ENCODE assay signal across 25 mouse cellular contexts in the genomic region with DNA sequence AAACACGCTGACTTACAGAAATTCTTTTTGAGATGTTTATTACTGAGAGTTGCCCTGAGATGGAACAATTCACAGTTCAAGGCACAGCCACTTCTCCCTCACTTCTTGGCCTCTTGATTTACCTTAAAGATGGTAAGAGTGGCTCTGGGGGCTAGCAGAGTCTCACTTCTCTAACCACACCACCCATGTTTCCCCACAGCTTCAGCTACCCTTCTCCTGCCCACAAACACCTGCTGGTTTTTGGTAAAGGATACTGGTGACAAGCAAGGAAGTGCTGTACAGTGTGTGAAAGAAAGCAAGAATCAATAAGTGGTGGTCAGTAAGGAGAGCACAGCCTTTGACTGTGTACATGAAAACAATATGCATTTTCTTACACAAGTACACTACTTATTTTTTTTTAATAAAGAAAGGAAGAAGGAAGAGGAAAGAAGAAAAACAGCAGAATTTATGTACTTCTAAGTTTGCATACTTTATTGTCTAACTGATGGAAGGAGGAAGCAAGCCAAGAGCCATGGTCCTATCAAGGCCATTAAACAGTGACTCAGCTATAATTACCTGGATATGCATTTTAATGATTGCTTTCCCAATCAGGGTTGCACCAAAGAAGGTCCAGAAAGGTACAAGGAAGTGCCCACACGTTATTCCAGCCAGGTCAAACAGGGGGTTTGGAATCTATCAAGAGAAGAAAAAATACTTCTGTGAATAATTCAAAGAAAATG.
A peak's percentile ranks its signal among the peaks of the same experiment; 100 is the strongest.
DNase-seq lines count a peak whose midpoint lies in the region; ATAC-seq and TF ChIP-seq lines count a peak whose summit lies in the region.
"Had no signal": no experiment of that assay in that cellular context is flagged by ENCODE, and none has a peak within 500 bp of the region (broad histone marks: within the 10 kb centered on the region; RNA-seq: fewer than 3 reads in every experiment).

No protein-coding gene starts in this region.

- peak overlapping the region; percentile 63 for H3K27ac ChIP-seq in CH12.LX (ENCODE audit: insufficient read depth, low read depth)
- 0 out of 2 replicates have a peak overlapping the region, but pooled peaks have one; percentile 18 for H3K27ac ChIP-seq in intestine, embryonic 14.5 days (ENCODE audit: low read depth)
- H3K27ac ChIP-seq: heart, embryonic 10.5 days; hindbrain, embryonic 15.5 days; limb, embryonic 12.5 days; midbrain, embryonic 15.5 days; stomach, embryonic 15.5 days had no signal

- peaks cover 5 to 77% of the 10 kb centered on the region in 2 experiments; a peak in 3 of 4 replicates for H3K4me1 ChIP-seq in CH12.LX (ENCODE audit: control insufficient read depth in 1 of 2, insufficient read depth in 2 of 2)
- H3K4me1 ChIP-seq in intestine, embryonic 14.5 days (replicated peaks; ENCODE audit: control insufficient read depth, insufficient read depth, low read length), result peaks cover 8% of the 10 kb centered on the region; the same call in 1 of the 2 replicates
- H3K4me1 ChIP-seq: heart, embryonic 10.5 days; hindbrain, embryonic 15.5 days; limb, embryonic 12.5 days; midbrain, embryonic 15.5 days; stomach, embryonic 15.5 days had no signal

- no peak for TF ChIP-seq CTCF in CH12.LX (conservative IDR thresholded peaks at IDR 0.05 in 1 of 2, IDR thresholded peaks at IDR 0.05 in 1 of 2; ENCODE audit: low read depth in 2 of 2, low read length in 2 of 2)

- TF ChIP-seq POLR2A in CH12.LX (IDR thresholded peaks at IDR 0.05; ENCODE audit: low read depth, low read length), result no peak

- no peak for TF ChIP-seq RAD21 in CH12.LX (IDR thresholded peaks at IDR 0.05; ENCODE audit: low read depth, low read length)

- peaks cover 13 to 51% of the 10 kb centered on the region in 2 experiments for H3K36me3 ChIP-seq in CH12.LX (replicated peaks in 1 of 2; ENCODE audit: control insufficient read depth in 1 of 2, insufficient read depth in 1 of 2, low read length in 1 of 2)
- peaks cover 10% of the 10 kb centered on the region for H3K36me3 ChIP-seq in intestine, embryonic 14.5 days (ENCODE audit: control insufficient read depth, insufficient read depth, low read length)

- H3K9ac ChIP-seq in CH12.LX (ENCODE audit: insufficient read depth, low read depth), result no peak overlapping the region
- H3K9ac ChIP-seq in intestine, embryonic 14.5 days (ENCODE audit: low read length), result no peak overlapping the region
- H3K9ac ChIP-seq: forebrain, postnatal 0 days; hindbrain, embryonic 15.5 days; limb, embryonic 12.5 days; midbrain, embryonic 15.5 days; stomach, embryonic 15.5 days had no signal

- in situ Hi-C loops in CH12.LX (cut with MboI; ENCODE audit: low pct_ligation_motif_present, low pct_unique_long_range_greater_than_20kb, low sequenced_read_pairs), result no loop called here

- 79% methylated on average over 2 of the region's 2 CpGs for WGBS in intestine, embryonic 14.5 days

- H3K27me3 ChIP-seq in CH12.LX (replicated peaks), result no peaks in the 10 kb centered on the region
- H3K27me3 ChIP-seq in intestine, embryonic 14.5 days (replicated peaks; ENCODE audit: control insufficient read depth, insufficient read depth, low read length), result no peaks in the 10 kb centered on the region
- H3K27me3 ChIP-seq: hindbrain, embryonic 15.5 days; limb, embryonic 12.5 days; midbrain, embryonic 15.5 days; stomach, embryonic 15.5 days had no signal

- peaks cover 7% of the 10 kb centered on the region for H3K9me3 ChIP-seq in CH12.LX (replicated peaks; ENCODE audit: low read length)
- no peaks in the 10 kb centered on the region for H3K9me3 ChIP-seq in intestine, embryonic 14.5 days (ENCODE audit: control insufficient read depth, low read length)
- H3K9me3 ChIP-seq: heart, embryonic 10.5 days; hindbrain, embryonic 15.5 days; midbrain, embryonic 15.5 days; stomach, embryonic 15.5 days had no signal

- ATAC-seq in intestine, embryonic 14.5 days (replicated peaks; ENCODE audit: low FRiP score, low TSS enrichment, low read depth), result no peak
- ATAC-seq in monocyte, adult 5-6 weeks (replicated peaks; ENCODE audit: insufficient number of reproducible peaks, low FRiP score, low TSS enrichment, poor library complexity, severe bottlenecking), result 0 out of 2 replicates have a peak, but pooled peaks have one; percentile 34
- ATAC-seq: forebrain, postnatal 0 days; midbrain, embryonic 15.5 days had no signal

- DNase-seq in A20 (ENCODE audit: low read depth, low spot score) (peak; percentile 65), CH12.LX (ENCODE audit: extremely low read depth) (peak; percentile 77)
- no peak for DNase-seq in intestine, embryonic 14.5 days (ENCODE audit: low spot score)
- no peak for DNase-seq in layer of hippocampus, adult 11-12 months (ENCODE audit: low spot score)
- DNase-seq in kidney, postnatal 14 days, result no peak
- no peak for DNase-seq in right cerebral cortex, postnatal 36 days (ENCODE audit: low spot score in 2 of 2)
- DNase-seq in lung, adult 18-20 months, result no peak
- DNase-seq: adrenal gland, postnatal 36 days; cerebellum, adult 9-10 months; forebrain, postnatal 0 days; gastrocnemius, postnatal 36 days; heart, postnatal 4 days; kidney, adult 18-20 months; kidney, postnatal 10 days; layer of hippocampus, postnatal 36 days; lung, adult 2 months; right cerebral cortex, adult 18-20 months had no signal

- H3K4me3 ChIP-seq in CH12.LX (replicated peaks in 1 of 3; ENCODE audit: low read depth in 2 of 3, low read length in 2 of 3, poor library complexity in 1 of 3), result no peak overlapping the region
- no peak overlapping the region for H3K4me3 ChIP-seq in intestine, embryonic 14.5 days (ENCODE audit: low read depth, low read length)
- H3K4me3 ChIP-seq: heart, embryonic 10.5 days; hindbrain, embryonic 15.5 days; limb, embryonic 12.5 days; midbrain, embryonic 15.5 days; myocyte; stomach, embryonic 15.5 days had no signal

- H3K79me2 ChIP-seq in CH12.LX (replicated peaks; ENCODE audit: control insufficient read depth, extremely low read depth, insufficient read depth, poor library complexity, severe bottlenecking), result no peaks in the 10 kb centered on the region

- TF ChIP-seq EP300 in CH12.LX (IDR thresholded peaks at IDR 0.05; ENCODE audit: low read length), result peak; percentile 73

- dilution Hi-C loops in CH12.LX (cut with MboI; ENCODE audit: extremely low pct_ligation_motif_present, extremely low pct_unique_long_range_greater_than_20kb, low sequenced_read_pairs), result no loop called here

- no peak overlapping the region for H3K4me2 ChIP-seq in CH12.LX (ENCODE audit: insufficient read depth, low read depth, poor library complexity, severe bottlenecking)
- no peak overlapping the region for H3K4me2 ChIP-seq in intestine, embryonic 14.5 days (ENCODE audit: low read length)
- H3K4me2 ChIP-seq: hindbrain, embryonic 15.5 days; limb, embryonic 12.5 days; liver, embryonic 11.5 days; midbrain, embryonic 15.5 days; stomach, embryonic 15.5 days had no signal

TF ChIP-seq in CH12.LX, 34 proteins besides CTCF, POLR2A, EP300 and RAD21:
- TF ChIP-seq GABPA (IDR thresholded peaks at IDR 0.05; ENCODE audit: insufficient replicate concordance, low read depth, low read length) (no peak), BHLHE40 (IDR thresholded peaks at IDR 0.05; ENCODE audit: low read depth, low read length) (no peak), ZNF384 (IDR thresholded peaks at IDR 0.05; ENCODE audit: low read depth, low read length) (no peak), HCFC1 (IDR thresholded peaks at IDR 0.05; ENCODE audit: low read depth, low read length) (0 out of 2 replicates have a peak, but pooled peaks have one; percentile 27), SIN3A (IDR thresholded peaks at IDR 0.05; ENCODE audit: low read length) (peak; percentile 66; the same call in 1 of the 2 replicates), MAX (IDR thresholded peaks at IDR 0.05; ENCODE audit: low read length) (no peak), PAX5 (IDR thresholded peaks at IDR 0.05; ENCODE audit: low read length) (no peak), MAZ (IDR thresholded peaks at IDR 0.05; ENCODE audit: low read depth, low read length) (0 out of 2 replicates have a peak, but pooled peaks have one; percentile 36), RCOR1 (conservative IDR thresholded peaks at IDR 0.05; ENCODE audit: low read depth, low read length) (0 out of 2 replicates have a peak, but pooled peaks have one; percentile 40), JUND (conservative IDR thresholded peaks at IDR 0.05; ENCODE audit: low read depth, low read length) (peak; percentile 13; the same call in 1 of the 2 replicates)
TF ChIP-seq in CH12.LX: peak in this region for 5.

Comparison
In these comparisons a context has a peak if more than half of its experiments do, and no peak if none do; other contexts are left out.
1. DNase-seq: peak in A20 (single experiment) and CH12.LX (single experiment); none in intestine, embryonic 14.5 days (single experiment), layer of hippocampus, adult 11-12 months (single experiment), kidney, postnatal 14 days (single experiment), right cerebral cortex, postnatal 36 days (0 of 2) and lung, adult 18-20 months (0 of 2).